Mouse (Mus musculus) megakaryocyte, embryonic 14.5 days (primary cell): ENCODE measurements around the gene Ufsp1.

Experiments used
- FLI1 ChIP-seq: IDR thresholded peaks from 2 replicates; pipeline ENCODE4 v1.6.1; 2012; ENCODE audit warnings: low read length, inconsistent platforms, mixed read lengths
- GATA1 ChIP-seq: IDR thresholded peaks from 3 replicates; pipeline ENCODE4 v1.6.1; 2012; ENCODE audit warnings: mixed read lengths, low read length, inconsistent platforms, borderline replicate concordance

- TF ChIP-seq GATA1 (no peak), FLI1 (no peak)
Observed at GRCm38 (mm10) chr5:137343412-137343811, 49.0 kb downstream of the Ufsp1 start.
